Mouse (Mus musculus): ENCODE data around the gene Tagln.
A peak's percentile ranks its signal among the peaks of the same experiment; 100 is the strongest.

Gene Tagln

DNA sequence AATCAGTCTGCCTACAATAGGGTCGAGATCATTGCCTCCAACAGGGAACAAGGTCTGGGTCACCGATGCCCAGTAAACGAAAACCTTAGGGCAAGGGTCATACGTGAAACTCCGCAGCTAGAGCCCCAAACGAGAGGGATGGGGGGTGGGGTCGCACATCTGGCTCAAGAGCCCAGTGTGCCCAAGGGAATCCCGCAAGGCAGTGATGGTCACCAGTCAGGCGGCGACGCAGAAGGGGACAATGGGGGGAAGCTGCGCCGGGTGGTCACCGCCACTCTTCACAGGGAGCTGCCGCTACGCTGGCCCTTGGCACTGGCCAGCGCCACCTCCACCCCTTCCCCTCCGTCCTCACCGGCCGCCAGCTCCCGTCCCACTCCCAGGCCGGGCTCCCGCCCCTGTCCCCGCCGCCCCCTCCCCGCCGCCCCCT is 30.0 kb downstream of the Tagln start:
- peak; percentile 57 for DNase-seq

DNA sequence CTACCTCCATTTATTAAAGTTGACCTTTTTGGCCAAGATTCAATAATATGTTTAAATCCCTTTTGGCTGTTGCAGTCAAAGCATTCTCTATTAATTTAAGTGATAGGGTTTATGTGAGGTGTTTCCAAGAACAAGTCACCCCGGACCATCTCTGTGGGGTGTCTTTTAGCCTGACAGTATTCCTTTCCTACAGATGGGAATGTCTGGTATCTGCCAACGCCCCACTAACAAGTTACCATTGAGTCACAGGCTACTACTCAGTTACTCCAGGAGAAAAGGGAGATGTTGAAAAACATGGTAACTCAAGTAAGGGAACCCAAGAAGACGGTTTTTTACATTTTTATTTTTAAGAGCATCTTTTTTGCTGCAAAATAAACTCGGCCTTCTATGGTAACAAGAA is 30.7 kb downstream of the Tagln start:
- no peak for DNase-seq

DNA sequence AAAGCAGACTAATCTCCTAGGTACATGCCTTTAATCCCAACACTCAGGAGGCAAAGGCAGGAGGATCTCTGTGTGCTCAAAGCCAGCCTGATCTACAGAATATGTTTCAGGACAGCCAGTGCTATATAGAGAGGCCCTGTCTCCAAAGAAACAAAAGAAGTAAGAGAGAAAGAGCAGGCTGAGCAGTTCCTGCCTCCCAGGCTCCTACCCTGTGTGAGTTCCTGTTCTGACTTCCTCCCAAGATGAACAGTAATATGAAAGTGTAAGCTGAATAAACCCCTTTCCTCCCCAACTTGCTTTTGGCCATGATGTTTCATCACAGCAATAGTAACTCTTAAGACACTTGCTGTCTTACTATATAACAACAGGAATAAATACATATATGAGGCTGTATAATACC is 42.2 kb downstream of the Tagln start:
- DNase-seq, result no peak
